Comparison of ENCODE assay signal across 24 mouse cellular contexts in genomic region chrX:69028650-69029049, GRCm38 (mm10).
DNase-seq lines count a peak whose midpoint lies in the region; ATAC-seq lines count a peak whose summit lies in the region.
"Had no signal": no experiment of that assay in that cellular context is flagged by ENCODE, and none has a peak within 500 bp of the region (broad histone marks: within the 10 kb centered on the region; RNA-seq: fewer than 3 reads in every experiment).

No protein-coding gene starts in this region.

- no peaks in the 10 kb centered on the region for H3K36me3 ChIP-seq in forebrain, embryonic 14.5 days (ENCODE audit: control insufficient read depth, insufficient read depth, low read length)
- H3K36me3 ChIP-seq in forebrain, embryonic 12.5 days (replicated peaks) = no peaks in the 10 kb centered on the region
- H3K36me3 ChIP-seq in midbrain, embryonic 14.5 days (ENCODE audit: control insufficient read depth, insufficient read depth, low read length) = no peaks in the 10 kb centered on the region
- H3K36me3 ChIP-seq in midbrain, embryonic 11.5 days (ENCODE audit: control insufficient read depth, insufficient read depth, low read length) = no peaks in the 10 kb centered on the region
- H3K36me3 ChIP-seq: embryonic facial prominence, embryonic 10.5 days; heart, embryonic 13.5 days; hindbrain, embryonic 15.5 days; limb, embryonic 15.5 days had no signal

- H3K27ac ChIP-seq in forebrain, embryonic 14.5 days (ENCODE audit: low read depth, low read length) = no peak overlapping the region
- no peak overlapping the region for H3K27ac ChIP-seq in forebrain, embryonic 12.5 days
- no peak overlapping the region for H3K27ac ChIP-seq in midbrain, embryonic 14.5 days (replicated peaks; ENCODE audit: low read depth, low read length)
- no peak overlapping the region for H3K27ac ChIP-seq in midbrain, embryonic 11.5 days (ENCODE audit: low read depth, low read length)
- H3K27ac ChIP-seq: embryonic facial prominence, embryonic 10.5 days; heart, adult 2 months; heart, embryonic 13.5 days; hindbrain, embryonic 15.5 days; limb, embryonic 15.5 days; liver, embryonic 14.5 days had no signal

- 54% methylated on average over 2 of the region's 2 CpGs for WGBS in forebrain, embryonic 14.5 days
- 85% methylated on average over 2 of the region's 2 CpGs for WGBS in forebrain, embryonic 12.5 days
- WGBS in midbrain, embryonic 14.5 days = 69% methylated on average over 2 of the region's 2 CpGs
- WGBS in midbrain, embryonic 11.5 days = 86% methylated on average over 2 of the region's 2 CpGs

- no peaks in the 10 kb centered on the region; the same call in 1 of the 2 replicates for H3K9me3 ChIP-seq in forebrain, embryonic 14.5 days (replicated peaks; ENCODE audit: control insufficient read depth, low read length)
- no peaks in the 10 kb centered on the region for H3K9me3 ChIP-seq in forebrain, embryonic 12.5 days
- no peaks in the 10 kb centered on the region for H3K9me3 ChIP-seq in midbrain, embryonic 14.5 days (ENCODE audit: control insufficient read depth, low read length)
- H3K9me3 ChIP-seq in midbrain, embryonic 11.5 days (ENCODE audit: control insufficient read depth, low read length) = no peaks in the 10 kb centered on the region
- H3K9me3 ChIP-seq: embryonic facial prominence, embryonic 10.5 days; heart, embryonic 13.5 days; hindbrain, embryonic 15.5 days; limb, embryonic 15.5 days; megakaryocyte, embryonic 14.5 days had no signal

- no peak overlapping the region for H3K4me3 ChIP-seq in forebrain, embryonic 14.5 days (ENCODE audit: low read depth, low read length)
- no peak overlapping the region for H3K4me3 ChIP-seq in forebrain, embryonic 12.5 days (replicated peaks)
- no peak overlapping the region for H3K4me3 ChIP-seq in midbrain, embryonic 14.5 days (replicated peaks; ENCODE audit: low read depth, low read length)
- H3K4me3 ChIP-seq in midbrain, embryonic 11.5 days (ENCODE audit: low read depth, low read length) = no peak overlapping the region
- H3K4me3 ChIP-seq: embryonic facial prominence, embryonic 10.5 days; heart, adult 2 months; heart, embryonic 13.5 days; hindbrain, embryonic 15.5 days; limb, embryonic 15.5 days; megakaryocyte, embryonic 14.5 days had no signal

- H3K27me3 ChIP-seq in forebrain, embryonic 14.5 days (replicated peaks; ENCODE audit: control insufficient read depth, insufficient read depth, low read length) = no peaks in the 10 kb centered on the region
- H3K27me3 ChIP-seq in forebrain, embryonic 12.5 days = no peaks in the 10 kb centered on the region
- H3K27me3 ChIP-seq in midbrain, embryonic 14.5 days (ENCODE audit: control insufficient read depth, insufficient read depth, low read length) = no peaks in the 10 kb centered on the region
- H3K27me3 ChIP-seq in midbrain, embryonic 11.5 days (ENCODE audit: control insufficient read depth, insufficient read depth, low read length) = no peaks in the 10 kb centered on the region
- H3K27me3 ChIP-seq: heart, embryonic 13.5 days; hindbrain, embryonic 15.5 days; limb, embryonic 15.5 days; megakaryocyte, embryonic 14.5 days had no signal

- ATAC-seq in forebrain, embryonic 14.5 days = no peak
- ATAC-seq in forebrain, embryonic 12.5 days (ENCODE audit: low FRiP score) = no peak
- ATAC-seq in midbrain, embryonic 14.5 days (ENCODE audit: low FRiP score, low TSS enrichment) = no peak
- no peak for ATAC-seq in midbrain, embryonic 11.5 days (ENCODE audit: low FRiP score)
- ATAC-seq: intestine, postnatal 0 days; midbrain, embryonic 16.5 days had no signal

- H3K4me1 ChIP-seq in forebrain, embryonic 14.5 days (ENCODE audit: control insufficient read depth, insufficient read depth, low read length) = no peaks in the 10 kb centered on the region
- no peaks in the 10 kb centered on the region for H3K4me1 ChIP-seq in forebrain, embryonic 12.5 days
- no peaks in the 10 kb centered on the region for H3K4me1 ChIP-seq in midbrain, embryonic 14.5 days (ENCODE audit: control insufficient read depth, insufficient read depth, low read length)
- H3K4me1 ChIP-seq in midbrain, embryonic 11.5 days (ENCODE audit: control insufficient read depth, insufficient read depth, low read length) = no peaks in the 10 kb centered on the region
- H3K4me1 ChIP-seq: embryonic facial prominence, embryonic 10.5 days; heart, embryonic 13.5 days; hindbrain, embryonic 15.5 days; limb, embryonic 15.5 days; megakaryocyte, embryonic 14.5 days had no signal

- no peak overlapping the region for H3K9ac ChIP-seq in forebrain, embryonic 14.5 days (ENCODE audit: low read length)
- H3K9ac ChIP-seq in forebrain, embryonic 12.5 days = no peak overlapping the region
- no peak overlapping the region for H3K9ac ChIP-seq in midbrain, embryonic 14.5 days (replicated peaks; ENCODE audit: low read length)
- no peak overlapping the region for H3K9ac ChIP-seq in midbrain, embryonic 11.5 days (ENCODE audit: low read length)
- H3K9ac ChIP-seq: heart, embryonic 13.5 days; hindbrain, embryonic 15.5 days; limb, embryonic 15.5 days; liver, embryonic 14.5 days; lung, embryonic 14.5 days had no signal

- DNase-seq in forebrain, embryonic 14.5 days (ENCODE audit: low spot score) = peak; percentile 44
- DNase-seq in midbrain, embryonic 14.5 days = peak; percentile 2
- DNase-seq in midbrain, embryonic 11.5 days (ENCODE audit: low spot score, missing footprints) = no peak
- DNase-seq in cerebellum, adult 9-11 months = peak; percentile 36
- no peak for DNase-seq in kidney, postnatal 4 days
- DNase-seq in spleen, adult 18-20 months = no peak
- DNase-seq: adrenal gland, postnatal 14 days; gastrocnemius, postnatal 36 days; heart, adult 2 months; heart, postnatal 14 days; kidney, postnatal 36 days; layer of hippocampus, adult 9-11 months; lung, embryonic 14.5 days; lung, postnatal 36 days; thymus, postnatal 25 days had no signal

- no peak overlapping the region for H3K4me2 ChIP-seq in forebrain, embryonic 14.5 days (ENCODE audit: low read length)
- H3K4me2 ChIP-seq in forebrain, embryonic 12.5 days = no peak overlapping the region
- no peak overlapping the region for H3K4me2 ChIP-seq in midbrain, embryonic 14.5 days (ENCODE audit: low read length)
- no peak overlapping the region for H3K4me2 ChIP-seq in midbrain, embryonic 11.5 days
- H3K4me2 ChIP-seq: heart, embryonic 13.5 days; hindbrain, embryonic 15.5 days; limb, embryonic 15.5 days; lung, embryonic 14.5 days had no signal

Comparison
In these comparisons a context has a peak if more than half of its experiments do, and no peak if none do; other contexts are left out.
1. DNase-seq: peak in forebrain, embryonic 14.5 days (single experiment), midbrain, embryonic 14.5 days (single experiment) and cerebellum, adult 9-11 months (single experiment); none in midbrain, embryonic 11.5 days (single experiment), kidney, postnatal 4 days (0 of 2) and spleen, adult 18-20 months (0 of 2).